Mouse (Mus musculus): ENCODE results near the gene Glmp. TPM values are rescaled to one million over a fixed set of nuclear protein-coding genes. Genes with fewer than 3 reads are reported as not detected.
A peak's percentile ranks its signal among the peaks of the same experiment; 100 is the strongest.
"Not testable (repeated sequence)": the region's sequence is repeated elsewhere in the genome, so short reads cannot be mapped to it uniquely, and the experiment has no call there.

Glmp gene
- polyA plus RNA-seq (2012; fragmentation: generic; extraction: Trizol) = 173 TPM
- long read RNA-seq, experiment 1, full-length matches to known transcripts = 212 of 235 reads
- long read RNA-seq, experiment 1, partial matches to known transcripts = 13 of 235 reads
- long read RNA-seq, experiment 1, other reads (novel, unspliced or antisense) = 10 of 235 reads
- long read RNA-seq, experiment 2, full-length matches to known transcripts = 279 of 301 reads
- long read RNA-seq, experiment 2, partial matches to known transcripts = 5 of 301 reads
- long read RNA-seq, experiment 2, other reads (novel, unspliced or antisense) = 17 of 301 reads

- H3K27me3 ChIP-seq (ENCODE audit: control insufficient read depth, insufficient read depth, insufficient read length) = no peaks in the 10 kb centered on the region
- peaks cover 43% of the 10 kb centered on the region for H3K36me3 ChIP-seq (ENCODE audit: control insufficient read depth, insufficient read depth)
- TF ChIP-seq USF1 (IDR thresholded peaks at IDR 0.05; ENCODE audit: low read depth) (peak; percentile 96), CTCF (IDR thresholded peaks at IDR 0.05; ENCODE audit: control insufficient read depth, insufficient read depth, insufficient read length) (no peak)
- peak within 1 kb of the TSS; percentile 87 for H3ac ChIP-seq (ENCODE audit: control insufficient read depth, insufficient read length, low read depth)
- H3K79me3 ChIP-seq (ENCODE audit: low read depth) = peaks cover 17% of the 10 kb centered on the region
- H3K79me2 ChIP-seq (ENCODE audit: control insufficient read depth, insufficient read depth) = peaks cover 22% of the 10 kb centered on the region
- peak within 1 kb of the TSS; percentile 56 for H3K4me3 ChIP-seq (ENCODE audit: insufficient read depth, poor library complexity, severe bottlenecking)
Observed at GRCm38 (mm10) chr3:88324951-88325405, at the start of gene Glmp. Gene Glmp (plus strand): TSS chr3:88325023.

GRCm38 (mm10) chr3:88276121-88276520 lies 48.7 kb upstream of the Glmp start:
- peaks cover 12% of the 10 kb centered on the region for H3K27me3 ChIP-seq (ENCODE audit: control insufficient read depth, insufficient read depth, insufficient read length)
- H3K79me2 ChIP-seq (ENCODE audit: control insufficient read depth, insufficient read depth) = no peaks in the 10 kb centered on the region
- no peaks in the 10 kb centered on the region for H3K79me3 ChIP-seq (ENCODE audit: low read depth)
- H3K4me3 ChIP-seq (ENCODE audit: insufficient read depth, poor library complexity, severe bottlenecking) = no peak overlapping the region
- H3ac ChIP-seq (ENCODE audit: control insufficient read depth, insufficient read length, low read depth) = no peak overlapping the region
- no peaks in the 10 kb centered on the region for H3K36me3 ChIP-seq (ENCODE audit: control insufficient read depth, insufficient read depth)
- TF ChIP-seq FOSL1 (IDR thresholded peaks at IDR 0.05; ENCODE audit: insufficient read depth, low read length, poor library complexity, severe bottlenecking) (no peak), MAX (IDR thresholded peaks at IDR 0.05) (no peak), USF1 (IDR thresholded peaks at IDR 0.05; ENCODE audit: low read depth) (no peak), MYOG (IDR thresholded peaks at IDR 0.05; ENCODE audit: control insufficient read depth, extremely low read depth, insufficient read length) (no peak), CEBPB (IDR thresholded peaks at IDR 0.05; ENCODE audit: low read depth) (no peak), CTCF (IDR thresholded peaks at IDR 0.05; ENCODE audit: control insufficient read depth, insufficient read depth, insufficient read length) (no peak), MYOD1 (IDR thresholded peaks at IDR 0.05; ENCODE audit: control insufficient read depth, insufficient read length, low read depth) (no peak)

DNA sequence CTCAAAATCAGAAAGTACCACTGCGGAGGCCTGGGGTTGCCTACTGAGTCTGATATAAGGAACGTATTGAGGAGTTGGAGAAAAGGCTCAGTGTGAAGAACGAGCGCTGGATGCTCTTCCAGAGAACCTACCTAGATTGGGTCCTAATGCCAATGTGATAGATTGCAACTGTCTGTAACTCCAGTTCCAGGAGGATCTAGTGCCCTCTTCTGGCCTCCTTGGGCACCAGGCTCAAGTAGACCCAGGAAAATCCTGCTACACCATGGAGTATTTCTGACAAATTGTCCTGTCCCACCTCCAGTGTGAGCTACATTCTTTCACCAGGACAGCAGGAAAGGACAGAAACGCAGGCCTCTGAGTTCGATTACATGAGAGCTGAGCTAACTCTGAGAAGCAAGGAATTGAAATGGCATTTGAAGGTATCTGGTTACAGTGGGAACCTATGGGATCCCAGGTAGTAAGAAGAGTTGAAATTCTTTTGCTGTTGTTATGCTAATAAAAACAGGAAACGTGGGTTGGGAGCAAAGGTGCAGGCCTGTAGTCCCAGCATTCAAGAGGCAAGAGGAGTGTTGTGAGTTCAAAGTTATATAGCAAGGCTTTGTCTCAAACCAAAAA lies 48.2 kb upstream of the Glmp start:
- TF ChIP-seq MYOD1 (IDR thresholded peaks at IDR 0.05; ENCODE audit: control insufficient read depth, insufficient read length, low read depth) = no peak
- TF ChIP-seq MAX (IDR thresholded peaks at IDR 0.05) = no peak
- no peak for TF ChIP-seq FOSL1 (IDR thresholded peaks at IDR 0.05; ENCODE audit: insufficient read depth, low read length, poor library complexity, severe bottlenecking)
- Histone ChIP-seq H3K36me3 (ENCODE audit: control insufficient read depth, insufficient read depth) (no peaks in the 10 kb centered on the region), H3K4me3 (ENCODE audit: insufficient read depth, poor library complexity, severe bottlenecking) (no peak overlapping the region), H3K79me3 (ENCODE audit: low read depth) (no peaks in the 10 kb centered on the region), H3ac (ENCODE audit: control insufficient read depth, insufficient read length, low read depth) (no peak overlapping the region), H3K79me2 (ENCODE audit: control insufficient read depth, insufficient read depth) (no peaks in the 10 kb centered on the region), H3K27me3 (ENCODE audit: control insufficient read depth, insufficient read depth, insufficient read length) (peaks cover 13% of the 10 kb centered on the region)

DNA sequence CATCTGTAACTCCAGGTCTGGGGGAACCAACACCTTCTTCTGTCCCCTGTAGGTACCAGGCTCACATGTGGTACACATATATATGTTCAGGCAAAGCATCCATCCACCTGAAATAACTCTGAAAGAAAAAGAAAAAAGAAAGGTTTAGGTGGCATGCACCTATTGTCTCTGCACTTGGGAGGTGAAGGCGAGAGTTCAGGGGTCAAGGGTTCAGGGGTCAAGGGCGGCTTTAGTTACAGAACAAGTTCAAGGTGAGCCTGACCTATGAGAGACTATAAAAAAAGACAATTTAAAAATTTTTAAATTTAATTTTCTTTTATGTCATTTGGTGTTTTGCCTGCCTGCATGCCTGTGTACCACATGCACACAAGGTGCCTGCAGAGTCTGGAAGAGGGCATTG lies 44.8 kb upstream of the Glmp start:
- no peak overlapping the region for H3ac ChIP-seq (ENCODE audit: control insufficient read depth, insufficient read length, low read depth)
- H3K79me2 ChIP-seq (ENCODE audit: control insufficient read depth, insufficient read depth) = no peaks in the 10 kb centered on the region
- peaks cover 16% of the 10 kb centered on the region for H3K27me3 ChIP-seq (ENCODE audit: control insufficient read depth, insufficient read depth, insufficient read length)
- no peaks in the 10 kb centered on the region for H3K36me3 ChIP-seq (ENCODE audit: control insufficient read depth, insufficient read depth)
- TF ChIP-seq MYOD1 (IDR thresholded peaks at IDR 0.05; ENCODE audit: control insufficient read depth, insufficient read length, low read depth) (no peak), MAX (IDR thresholded peaks at IDR 0.05) (no peak), CTCF (IDR thresholded peaks at IDR 0.05; ENCODE audit: control insufficient read depth, insufficient read depth, insufficient read length) (no peak), FOSL1 (IDR thresholded peaks at IDR 0.05; ENCODE audit: insufficient read depth, low read length, poor library complexity, severe bottlenecking) (no peak), MYOG (IDR thresholded peaks at IDR 0.05; ENCODE audit: control insufficient read depth, extremely low read depth, insufficient read length) (no peak), CEBPB (IDR thresholded peaks at IDR 0.05; ENCODE audit: low read depth) (no peak), USF1 (IDR thresholded peaks at IDR 0.05; ENCODE audit: low read depth) (no peak)
- no peak overlapping the region for H3K4me3 ChIP-seq (ENCODE audit: insufficient read depth, poor library complexity, severe bottlenecking)
- H3K79me3 ChIP-seq (ENCODE audit: low read depth) = no peaks in the 10 kb centered on the region

GRCm38 (mm10) chr3:88281141-88281916 lies 43.5 kb upstream of the Glmp start:
- H3K79me3 ChIP-seq (ENCODE audit: low read depth); H3K36me3 ChIP-seq (ENCODE audit: control insufficient read depth, insufficient read depth); H3ac ChIP-seq (ENCODE audit: control insufficient read depth, insufficient read length, low read depth); H3K79me2 ChIP-seq (ENCODE audit: control insufficient read depth, insufficient read depth); H3K4me3 ChIP-seq (ENCODE audit: insufficient read depth, poor library complexity, severe bottlenecking): not testable (repeated sequence)
- peaks cover 16% of the 10 kb centered on the region for H3K27me3 ChIP-seq (ENCODE audit: control insufficient read depth, insufficient read depth, insufficient read length)

DNA sequence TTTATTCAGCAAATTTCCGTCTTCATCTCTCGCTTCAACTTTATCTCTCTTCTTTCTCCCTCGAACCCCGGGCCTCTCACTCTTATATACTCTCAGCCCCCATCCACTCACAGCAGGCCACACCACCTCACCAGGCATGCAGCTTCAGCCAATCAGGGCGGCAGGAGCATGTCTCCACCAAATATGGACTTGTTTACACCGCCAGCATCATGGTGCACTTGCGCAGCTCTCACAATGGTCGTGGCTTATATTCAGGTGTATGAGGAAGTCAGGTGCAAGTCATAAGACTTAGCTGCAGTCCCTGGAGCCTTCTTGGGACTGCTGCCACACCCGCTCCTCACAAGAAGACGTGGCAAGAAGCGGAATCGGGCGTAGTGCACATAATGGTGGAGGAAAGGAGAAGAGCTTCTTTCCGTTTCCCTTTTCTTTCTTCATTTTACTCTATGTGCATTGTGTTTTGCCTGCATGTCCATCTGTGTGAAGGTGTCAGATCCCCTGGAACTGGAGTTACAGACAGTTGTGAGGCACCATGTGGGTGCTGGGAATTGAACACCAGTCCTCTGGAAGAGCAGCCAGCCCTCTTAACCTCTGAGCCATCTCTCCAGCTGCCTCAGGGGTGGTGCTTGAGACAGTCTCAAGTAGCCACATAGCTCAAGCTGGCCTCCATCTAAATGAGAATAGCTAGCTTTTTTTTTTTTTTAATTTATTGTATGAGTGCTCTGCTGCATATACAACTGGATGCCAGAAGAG lies 39.8 kb upstream of the Glmp start:
- H3ac ChIP-seq (ENCODE audit: control insufficient read depth, insufficient read length, low read depth); H3K27me3 ChIP-seq (ENCODE audit: control insufficient read depth, insufficient read depth, insufficient read length); H3K4me3 ChIP-seq (ENCODE audit: insufficient read depth, poor library complexity, severe bottlenecking); H3K79me3 ChIP-seq (ENCODE audit: low read depth); H3K36me3 ChIP-seq (ENCODE audit: control insufficient read depth, insufficient read depth); H3K79me2 ChIP-seq (ENCODE audit: control insufficient read depth, insufficient read depth): not testable (repeated sequence)

DNA sequence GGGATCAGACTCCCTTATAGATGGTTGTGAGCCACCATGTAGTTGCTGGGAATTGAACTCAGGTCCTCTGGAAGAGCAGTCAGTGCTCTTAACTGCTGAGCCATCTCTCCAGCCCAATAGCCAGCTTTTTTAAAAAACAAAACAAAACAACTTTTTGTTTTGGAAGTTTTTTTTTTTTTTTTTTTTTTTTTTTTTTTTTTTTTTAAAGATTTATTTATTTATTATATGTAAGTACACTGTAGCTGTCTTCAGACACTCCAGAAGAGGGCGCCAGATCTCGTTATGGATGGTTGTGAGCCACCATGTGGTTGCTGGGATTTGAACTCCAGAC lies 39.3 kb upstream of the Glmp start:
- not testable (repeated sequence) for H3K79me3 ChIP-seq (ENCODE audit: low read depth); H3K27me3 ChIP-seq (ENCODE audit: control insufficient read depth, insufficient read depth, insufficient read length); H3ac ChIP-seq (ENCODE audit: control insufficient read depth, insufficient read length, low read depth); H3K4me3 ChIP-seq (ENCODE audit: insufficient read depth, poor library complexity, severe bottlenecking); H3K36me3 ChIP-seq (ENCODE audit: control insufficient read depth, insufficient read depth); H3K79me2 ChIP-seq (ENCODE audit: control insufficient read depth, insufficient read depth)

Data from C2C12 (cell line).